Mouse (Mus musculus): ENCODE measurements around the gene Fam170b.

Gene Fam170b

GRCm38 (mm10) chr14:32833847-32834246 lies at the start of gene Fam170b:
Gene Fam170b (plus strand): TSS chr14:32833962.
- no peak for DNase-seq (ENCODE audit: low spot score)

DNA sequence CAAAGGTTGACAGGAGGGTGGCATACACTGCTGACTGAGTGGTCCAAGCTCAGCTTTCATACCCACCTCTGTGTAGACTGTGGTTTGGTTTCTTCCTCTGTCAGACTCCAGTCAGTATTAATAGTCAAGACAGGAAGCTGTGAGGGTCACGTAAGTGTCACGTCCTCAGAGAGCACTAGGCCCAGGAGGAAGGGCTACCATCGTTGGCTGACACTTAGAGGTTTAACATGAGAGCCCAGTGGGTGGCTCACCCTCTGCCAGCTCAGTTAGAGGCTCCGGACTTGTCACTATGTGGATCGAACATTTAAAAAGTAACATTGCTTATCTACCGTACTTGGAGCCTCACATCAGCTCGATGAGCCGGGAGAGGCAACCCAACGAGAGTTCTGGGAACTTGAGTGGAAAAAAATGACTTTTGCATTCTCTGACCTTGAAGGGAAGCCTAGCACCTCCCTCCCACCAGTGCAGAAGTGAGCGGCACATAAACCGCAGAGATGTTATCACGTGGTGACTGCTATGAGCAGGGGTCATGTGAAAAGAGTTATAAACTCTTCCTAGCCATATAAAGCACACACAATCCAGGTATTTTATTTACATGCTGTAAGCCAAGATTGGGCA lies 49.5 kb upstream of the Fam170b start:
- DNase-seq (ENCODE audit: low spot score): no peak

GRCm38 (mm10) chr14:32784748-32785134 lies 49.0 kb upstream of the Fam170b start:
- DNase-seq (ENCODE audit: low spot score): no peak

- no peak for DNase-seq (ENCODE audit: low spot score)
These were observed 48.1 kb upstream of the Fam170b start, which contains the start of gene Tmem273 for GRCm38 (mm10) chr14:32785556-32786130. Gene Tmem273 (plus strand): TSS chr14:32785963.

DNA sequence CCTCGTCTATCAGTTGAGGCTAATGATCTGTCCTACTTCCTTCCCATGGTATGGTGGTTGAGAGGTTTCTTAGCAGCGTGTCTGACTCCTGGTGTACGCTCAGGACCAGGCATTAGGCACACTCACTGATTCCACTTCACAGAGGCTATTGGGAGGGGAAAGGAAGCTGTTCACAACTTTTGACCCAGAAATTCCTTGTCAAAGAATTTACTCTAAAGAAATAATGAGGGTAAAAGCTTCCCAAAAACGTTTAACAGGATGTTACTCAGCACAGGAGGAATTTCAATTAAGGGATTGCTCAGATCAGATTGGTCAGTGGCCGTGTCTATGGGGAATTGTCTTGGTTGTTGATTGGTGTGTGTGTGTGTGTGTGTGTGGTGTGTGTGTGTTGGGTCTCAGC lies 46.1 kb upstream of the Fam170b start:
- no peak for DNase-seq (ENCODE audit: low spot score)

GRCm38 (mm10) chr14:32796375-32796774 lies 37.4 kb upstream of the Fam170b start:
- DNase-seq (ENCODE audit: low spot score): no peak

DNA sequence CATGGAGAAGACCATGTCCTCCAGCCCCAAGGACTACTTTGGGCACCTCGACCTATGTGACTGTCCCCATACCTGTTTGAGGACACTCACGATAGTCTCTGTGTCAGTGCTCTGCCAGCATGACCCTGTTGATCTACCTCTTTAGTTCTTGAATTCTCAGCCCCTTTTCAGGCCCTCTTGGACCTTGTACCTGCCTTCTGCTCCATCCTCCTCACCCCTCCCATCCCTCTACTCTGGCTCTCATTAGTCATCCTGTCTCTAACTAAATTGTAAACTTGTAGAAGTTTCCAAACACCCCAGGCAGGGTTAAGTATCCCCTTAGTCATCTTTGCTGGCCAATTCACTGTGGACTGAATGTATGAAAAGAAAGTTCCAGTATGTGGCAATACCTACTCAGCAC lies 36.0 kb upstream of the Fam170b start:
- no peak for DNase-seq (ENCODE audit: low spot score)

GRCm38 (mm10) chr14:32798355-32798754 lies 35.4 kb upstream of the Fam170b start:
- DNase-seq (ENCODE audit: low spot score): no peak

DNA sequence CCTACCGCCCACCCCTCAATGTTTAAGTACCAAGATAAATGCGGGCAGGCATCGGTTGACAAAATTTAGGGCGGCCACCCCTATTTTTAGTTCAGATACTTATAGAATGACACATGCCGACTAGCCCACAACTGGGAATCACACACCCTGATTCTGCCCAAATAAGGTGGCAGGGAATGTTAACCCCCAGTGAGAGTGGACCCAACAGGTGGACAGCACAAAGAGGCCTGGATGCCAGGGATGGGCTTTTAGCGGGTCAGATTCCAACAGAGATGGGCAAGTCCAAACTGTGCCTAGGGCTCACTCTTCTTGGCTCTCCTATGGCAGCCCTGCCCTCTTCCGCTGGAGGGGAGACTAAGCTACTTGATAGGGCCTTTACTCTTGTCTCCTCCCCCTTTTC lies 33.7 kb upstream of the Fam170b start:
- DNase-seq (ENCODE audit: low spot score): no peak

GRCm38 (mm10) chr14:32801016-32801661 lies 32.6 kb upstream of the Fam170b start:
- DNase-seq (ENCODE audit: low spot score): peak; percentile 36

DNA sequence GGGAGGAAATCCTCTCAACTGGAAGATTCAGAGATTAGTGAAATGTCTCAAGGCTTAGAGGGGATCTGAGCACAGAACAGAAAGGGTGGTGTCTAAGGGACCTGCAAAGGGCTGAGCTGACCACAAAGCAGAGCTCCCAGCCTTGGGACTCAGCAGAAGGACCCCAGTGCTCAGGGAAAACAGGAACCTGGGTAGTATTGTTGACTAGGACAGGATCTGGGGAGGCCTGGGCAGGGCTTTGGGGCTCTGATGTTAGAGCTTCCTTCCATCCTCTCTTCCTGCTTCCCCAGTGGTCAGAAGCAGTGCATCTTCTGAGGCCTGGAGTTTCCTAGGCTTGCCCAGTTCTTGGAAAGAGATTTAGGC lies 32.1 kb upstream of the Fam170b start:
- no peak for DNase-seq (ENCODE audit: low spot score)

GRCm38 (mm10) chr14:32810111-32810510 lies 23.7 kb upstream of the Fam170b start:
- DNase-seq (ENCODE audit: low spot score): no peak

- no peak for DNase-seq (ENCODE audit: low spot score)
These were observed 21.3 kb upstream of the Fam170b start for GRCm38 (mm10) chr14:32812429-32812828.

DNA sequence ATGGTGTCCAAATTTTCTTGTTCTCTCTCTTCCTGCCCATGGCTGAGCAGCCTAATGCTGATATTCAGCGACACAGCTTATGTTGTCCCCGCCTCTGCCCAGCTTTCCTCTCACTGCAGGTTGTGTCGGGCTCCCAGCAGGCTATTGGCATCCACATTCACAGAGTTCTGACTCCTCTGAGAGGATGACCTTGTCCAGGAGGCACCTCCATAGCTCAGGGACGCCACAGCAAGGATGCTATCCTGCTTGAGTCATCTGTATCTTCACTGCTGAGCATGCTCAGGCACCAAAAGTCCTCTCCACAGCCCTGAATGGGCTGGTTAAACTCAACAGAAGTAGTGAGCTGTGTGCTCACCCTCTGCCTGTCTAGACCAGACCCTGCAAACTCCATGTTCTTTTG lies 18.8 kb upstream of the Fam170b start:
- DNase-seq (ENCODE audit: low spot score): no peak

- DNase-seq (ENCODE audit: low spot score): no peak
These were observed 17.2 kb upstream of the Fam170b start for GRCm38 (mm10) chr14:32816533-32816932.

DNA sequence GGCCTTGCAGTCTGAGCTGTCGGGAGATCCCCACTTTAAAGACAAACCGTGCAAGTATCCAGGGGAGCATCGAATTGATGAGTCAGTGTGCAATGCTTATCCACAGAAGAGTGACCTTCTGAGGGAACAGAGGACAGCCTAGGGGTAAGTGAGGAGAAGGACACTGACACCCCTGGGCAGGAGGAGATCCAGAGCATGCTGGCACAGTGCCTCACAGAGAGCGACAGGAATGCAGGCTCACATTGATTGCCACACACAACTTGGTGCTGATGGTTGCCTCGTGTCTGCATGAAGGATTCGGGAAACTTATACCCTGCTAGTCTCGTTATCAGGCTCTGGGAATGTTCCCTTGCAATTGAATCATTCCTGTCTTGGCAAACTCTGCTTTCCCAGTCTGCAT lies 16.5 kb upstream of the Fam170b start:
- DNase-seq (ENCODE audit: low spot score): no peak

DNA sequence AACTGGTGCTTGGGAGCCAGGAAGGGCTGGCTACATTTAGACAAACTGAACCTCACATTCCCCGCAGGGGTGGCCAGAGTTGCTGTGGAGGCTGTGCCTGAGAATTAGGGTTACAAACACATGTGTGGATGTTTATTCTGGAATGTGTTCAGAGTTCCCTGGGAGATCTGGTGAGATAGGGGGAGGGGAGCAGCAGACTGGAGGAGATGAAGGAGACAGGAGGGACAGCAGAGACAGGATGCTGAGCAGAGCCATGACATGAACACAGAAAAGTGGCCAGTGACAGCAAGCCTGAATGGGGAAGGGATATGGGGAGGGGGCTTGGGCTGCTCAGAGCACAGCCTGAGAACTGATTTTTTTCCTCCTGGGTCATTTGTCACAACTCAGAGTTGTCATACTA lies 14.5 kb upstream of the Fam170b start:
- no peak for DNase-seq (ENCODE audit: low spot score)

DNA sequence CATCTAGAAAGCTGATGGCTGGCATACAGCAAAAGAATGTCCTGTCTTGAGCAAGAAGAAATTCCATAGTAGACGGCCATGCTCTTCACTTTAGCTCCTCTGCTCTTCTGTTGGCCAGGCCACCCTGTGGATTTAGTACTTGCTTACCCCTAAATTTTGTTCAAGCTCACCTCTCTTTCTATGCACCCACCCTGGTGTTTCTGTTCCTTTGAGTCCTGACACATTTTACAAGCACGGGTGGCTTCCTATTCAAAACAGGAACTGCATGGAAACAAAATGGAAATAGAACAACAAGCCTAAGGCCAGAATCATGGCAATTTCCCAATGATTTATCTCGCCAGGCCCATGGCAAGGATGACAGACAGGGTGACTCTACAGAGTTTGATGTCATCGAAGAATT lies 10.9 kb upstream of the Fam170b start:
- no peak for DNase-seq (ENCODE audit: low spot score)

GRCm38 (mm10) chr14:32823861-32824260 lies 9.9 kb upstream of the Fam170b start:
- DNase-seq (ENCODE audit: low spot score): no peak

GRCm38 (mm10) chr14:32824267-32825150 lies 9.3 kb upstream of the Fam170b start:
- DNase-seq (ENCODE audit: low spot score): no peak

- peak; percentile 60 for DNase-seq (ENCODE audit: low spot score)
These were observed 8.2 kb upstream of the Fam170b start for GRCm38 (mm10) chr14:32825426-32826032.

- no peak for DNase-seq (ENCODE audit: low spot score)
These were observed 6.6 kb upstream of the Fam170b start for GRCm38 (mm10) chr14:32827165-32827564.
